Mouse (Mus musculus): ENCODE results near the gene Lgr4. TPM values are rescaled to one million over a fixed set of nuclear protein-coding genes. Genes with fewer than 3 reads are reported as not detected.
A peak's percentile ranks its signal among the peaks of the same experiment; 100 is the strongest.

Lgr4 gene
- polyA plus RNA-seq, 1 experiment from 2014 or later: 14.0 TPM

DNA sequence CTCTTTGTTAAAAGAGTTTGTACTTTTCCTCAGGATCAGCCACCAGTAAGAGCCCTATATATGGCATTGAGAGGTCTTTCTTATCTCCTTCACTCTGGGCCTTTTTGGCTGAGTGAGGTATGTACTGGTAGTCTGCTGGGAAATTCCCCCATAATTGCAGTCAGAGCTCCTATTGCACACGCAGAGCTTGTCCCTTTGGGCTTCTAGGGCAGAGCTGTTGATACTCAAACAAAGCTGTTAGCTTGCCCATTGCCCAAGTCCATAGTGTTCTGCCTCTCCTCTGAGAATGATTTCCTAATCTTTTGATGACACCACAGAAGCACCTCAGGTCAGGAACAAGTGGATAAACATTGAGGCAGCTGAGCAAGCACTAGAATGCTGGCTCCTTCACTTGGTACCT, 67.5 kb downstream of the Lgr4 start:
- Histone ChIP-seq H3K4me3 (ENCODE audit: low read depth, low read length) (no peak overlapping the region), H3K36me3 (ENCODE audit: control insufficient read depth, insufficient read depth, low read length) (no peaks in the 10 kb centered on the region), H3K4me2 (no peak overlapping the region), H3K9ac (ENCODE audit: low read depth, low read length) (no peak overlapping the region), H3K9me3 (replicated peaks; ENCODE audit: control insufficient read depth, low read length) (no peaks in the 10 kb centered on the region), H3K27ac (ENCODE audit: low read depth, low read length) (no peak overlapping the region), H3K27me3 (ENCODE audit: control insufficient read depth, insufficient read depth, low read length) (no peaks in the 10 kb centered on the region), H3K4me1 (ENCODE audit: control insufficient read depth, insufficient read depth, low read length) (peaks cover 54% of the 10 kb centered on the region)
- 20% methylated on average over 1 of the region's 1 CpGs for WGBS (ENCODE audit: insufficient replicate concordance)
- ATAC-seq (replicated peaks; ENCODE audit: insufficient number of reproducible peaks, low FRiP score, low TSS enrichment): no peak

DNA sequence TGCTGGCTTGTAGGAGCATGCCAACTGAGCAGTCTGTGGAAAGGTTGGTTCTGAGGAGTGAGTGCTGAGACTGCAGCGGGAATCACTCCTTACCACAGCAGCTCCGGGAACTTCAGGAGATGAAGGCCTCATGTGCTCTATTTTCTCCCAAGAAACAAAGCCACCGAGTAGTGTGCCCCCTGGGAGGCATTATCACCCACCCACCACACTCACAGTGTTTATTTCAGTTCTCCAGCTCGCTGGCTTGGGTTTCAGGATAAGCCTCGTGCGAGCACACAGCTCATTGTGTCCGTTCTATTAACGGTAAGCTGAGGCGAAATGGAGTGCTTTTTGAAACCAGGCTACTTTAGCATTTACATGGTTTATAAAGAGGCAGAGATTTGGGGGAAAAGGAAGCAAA, 68.1 kb downstream of the Lgr4 start:
- H3K9me3 ChIP-seq (replicated peaks; ENCODE audit: control insufficient read depth, low read length): no peaks in the 10 kb centered on the region
- H3K4me2 ChIP-seq: no peak overlapping the region
- H3K4me1 ChIP-seq (ENCODE audit: control insufficient read depth, insufficient read depth, low read length): peaks cover 59% of the 10 kb centered on the region
- H3K27ac ChIP-seq (ENCODE audit: low read depth, low read length): peak overlapping the region; percentile 41; the same call in 1 of the 2 replicates
- H3K4me3 ChIP-seq (ENCODE audit: low read depth, low read length): no peak overlapping the region
- WGBS (ENCODE audit: insufficient replicate concordance): 38% methylated on average over 9 of the region's 9 CpGs
- ATAC-seq (replicated peaks; ENCODE audit: insufficient number of reproducible peaks, low FRiP score, low TSS enrichment): no peak
- H3K27me3 ChIP-seq (ENCODE audit: control insufficient read depth, insufficient read depth, low read length): no peaks in the 10 kb centered on the region
- no peak overlapping the region for H3K9ac ChIP-seq (ENCODE audit: low read depth, low read length)
- no peaks in the 10 kb centered on the region for H3K36me3 ChIP-seq (ENCODE audit: control insufficient read depth, insufficient read depth, low read length)

DNA sequence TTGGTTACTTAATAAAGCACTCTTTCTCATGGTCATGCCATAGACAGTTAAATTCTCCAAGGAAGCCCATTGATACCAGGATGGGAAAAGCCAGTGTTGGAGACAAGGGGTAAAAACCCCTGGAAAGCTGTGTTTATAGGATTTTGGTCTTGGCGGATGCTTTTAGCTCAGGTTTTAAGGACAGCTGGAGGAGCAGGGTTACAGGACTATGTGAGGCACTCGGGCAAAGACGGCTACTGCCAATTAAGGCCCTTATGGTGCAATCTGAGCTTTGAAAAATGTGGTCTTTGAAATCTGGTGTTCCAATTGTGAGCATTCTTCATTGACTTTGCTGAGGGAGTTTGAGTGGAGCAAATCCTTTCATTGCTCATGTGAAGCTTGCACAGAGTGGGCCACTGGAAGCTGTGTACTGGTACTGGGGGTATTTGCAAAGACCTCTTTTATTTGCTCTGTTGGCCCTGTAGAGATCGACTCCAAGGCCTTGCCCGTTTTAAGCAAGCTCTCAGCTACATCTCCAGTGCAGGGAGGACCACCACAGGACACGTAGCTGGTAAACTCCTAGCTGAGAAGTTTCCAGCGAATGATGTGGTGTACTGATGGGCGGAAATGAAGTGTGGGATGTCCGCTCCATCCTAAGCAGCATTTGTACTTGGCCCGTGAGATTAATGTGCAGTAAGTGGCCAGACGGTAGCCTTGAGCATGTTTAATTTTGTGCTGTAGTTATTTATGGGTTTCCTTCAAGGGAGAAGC, 68.8 kb downstream of the Lgr4 start:
- ATAC-seq (replicated peaks; ENCODE audit: insufficient number of reproducible peaks, low FRiP score, low TSS enrichment): no peak
- H3K9me3 ChIP-seq (replicated peaks; ENCODE audit: control insufficient read depth, low read length): no peaks in the 10 kb centered on the region
- peaks cover 59% of the 10 kb centered on the region for H3K4me1 ChIP-seq (ENCODE audit: control insufficient read depth, insufficient read depth, low read length)
- H3K4me2 ChIP-seq: no peak overlapping the region
- no peaks in the 10 kb centered on the region for H3K27me3 ChIP-seq (ENCODE audit: control insufficient read depth, insufficient read depth, low read length)
- H3K36me3 ChIP-seq (ENCODE audit: control insufficient read depth, insufficient read depth, low read length): no peaks in the 10 kb centered on the region
- no peak overlapping the region for H3K9ac ChIP-seq (ENCODE audit: low read depth, low read length)
- H3K4me3 ChIP-seq (ENCODE audit: low read depth, low read length): no peak overlapping the region
- WGBS (ENCODE audit: insufficient replicate concordance): 75% methylated on average over 11 of the region's 11 CpGs
- no peak overlapping the region for H3K27ac ChIP-seq (ENCODE audit: low read depth, low read length)

DNA sequence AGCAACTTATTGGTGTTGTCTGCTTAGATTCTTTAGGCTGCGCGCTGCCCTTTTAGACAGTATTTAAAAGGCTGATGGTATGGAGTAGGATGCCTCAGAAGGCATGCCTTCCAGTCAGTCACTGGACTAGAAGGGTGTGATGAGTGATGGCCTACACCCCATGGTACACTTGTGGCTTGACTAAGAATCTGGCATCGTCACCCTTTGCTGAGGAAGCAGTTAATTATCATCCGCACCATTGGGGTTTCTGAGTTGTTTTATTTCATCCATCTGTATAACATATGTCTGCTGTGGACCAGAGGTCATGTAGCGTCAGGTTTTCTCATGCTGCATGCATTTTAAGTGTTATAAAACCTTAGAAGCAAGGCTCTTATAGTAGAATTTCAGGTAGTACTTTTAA, 70.5 kb downstream of the Lgr4 start:
- Histone ChIP-seq H3K27me3 (ENCODE audit: control insufficient read depth, insufficient read depth, low read length) (no peaks in the 10 kb centered on the region), H3K36me3 (ENCODE audit: control insufficient read depth, insufficient read depth, low read length) (no peaks in the 10 kb centered on the region), H3K4me1 (ENCODE audit: control insufficient read depth, insufficient read depth, low read length) (peaks cover 59% of the 10 kb centered on the region), H3K27ac (ENCODE audit: low read depth, low read length) (no peak overlapping the region), H3K4me3 (ENCODE audit: low read depth, low read length) (no peak overlapping the region), H3K9ac (ENCODE audit: low read depth, low read length) (no peak overlapping the region), H3K9me3 (replicated peaks; ENCODE audit: control insufficient read depth, low read length) (no peaks in the 10 kb centered on the region), H3K4me2 (no peak overlapping the region)
- 78% methylated on average over 5 of the region's 5 CpGs for WGBS (ENCODE audit: insufficient replicate concordance)
- ATAC-seq (replicated peaks; ENCODE audit: insufficient number of reproducible peaks, low FRiP score, low TSS enrichment): no peak

DNA sequence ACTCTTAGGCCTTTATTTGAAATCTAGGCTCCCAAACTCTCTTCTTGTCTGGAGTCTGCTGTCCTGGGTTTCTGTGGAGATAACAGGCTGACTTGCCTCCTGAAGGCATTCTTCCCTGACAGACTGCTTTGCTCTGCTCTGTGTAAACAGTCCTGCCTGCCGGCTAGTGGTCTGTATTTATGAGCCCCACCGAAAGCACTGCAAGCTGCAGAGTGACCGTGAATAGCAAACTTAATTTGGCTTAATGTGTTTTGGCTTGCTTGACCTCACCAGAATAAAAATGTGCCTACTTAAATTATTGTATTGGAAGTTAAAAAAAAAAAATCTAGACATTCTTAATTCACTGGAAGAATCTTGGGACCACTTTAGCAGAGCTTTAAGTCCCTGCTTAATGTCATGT, 71.7 kb downstream of the Lgr4 start:
- peak overlapping the region; percentile 27; the same call in 1 of the 2 replicates for H3K4me2 ChIP-seq
- no peak overlapping the region for H3K9ac ChIP-seq (ENCODE audit: low read depth, low read length)
- H3K4me1 ChIP-seq (ENCODE audit: control insufficient read depth, insufficient read depth, low read length): peaks cover 59% of the 10 kb centered on the region
- peak; percentile 72; the same call in 1 of the 2 replicates for ATAC-seq (replicated peaks; ENCODE audit: insufficient number of reproducible peaks, low FRiP score, low TSS enrichment)
- H3K4me3 ChIP-seq (ENCODE audit: low read depth, low read length): no peak overlapping the region
- no peaks in the 10 kb centered on the region for H3K9me3 ChIP-seq (replicated peaks; ENCODE audit: control insufficient read depth, low read length)
- no peaks in the 10 kb centered on the region for H3K27me3 ChIP-seq (ENCODE audit: control insufficient read depth, insufficient read depth, low read length)
- 4% methylated on average over 3 of the region's 3 CpGs for WGBS (ENCODE audit: insufficient replicate concordance)
- H3K27ac ChIP-seq (ENCODE audit: low read depth, low read length): peak overlapping the region; percentile 46; the same call in 1 of the 2 replicates
- H3K36me3 ChIP-seq (ENCODE audit: control insufficient read depth, insufficient read depth, low read length): no peaks in the 10 kb centered on the region

DNA sequence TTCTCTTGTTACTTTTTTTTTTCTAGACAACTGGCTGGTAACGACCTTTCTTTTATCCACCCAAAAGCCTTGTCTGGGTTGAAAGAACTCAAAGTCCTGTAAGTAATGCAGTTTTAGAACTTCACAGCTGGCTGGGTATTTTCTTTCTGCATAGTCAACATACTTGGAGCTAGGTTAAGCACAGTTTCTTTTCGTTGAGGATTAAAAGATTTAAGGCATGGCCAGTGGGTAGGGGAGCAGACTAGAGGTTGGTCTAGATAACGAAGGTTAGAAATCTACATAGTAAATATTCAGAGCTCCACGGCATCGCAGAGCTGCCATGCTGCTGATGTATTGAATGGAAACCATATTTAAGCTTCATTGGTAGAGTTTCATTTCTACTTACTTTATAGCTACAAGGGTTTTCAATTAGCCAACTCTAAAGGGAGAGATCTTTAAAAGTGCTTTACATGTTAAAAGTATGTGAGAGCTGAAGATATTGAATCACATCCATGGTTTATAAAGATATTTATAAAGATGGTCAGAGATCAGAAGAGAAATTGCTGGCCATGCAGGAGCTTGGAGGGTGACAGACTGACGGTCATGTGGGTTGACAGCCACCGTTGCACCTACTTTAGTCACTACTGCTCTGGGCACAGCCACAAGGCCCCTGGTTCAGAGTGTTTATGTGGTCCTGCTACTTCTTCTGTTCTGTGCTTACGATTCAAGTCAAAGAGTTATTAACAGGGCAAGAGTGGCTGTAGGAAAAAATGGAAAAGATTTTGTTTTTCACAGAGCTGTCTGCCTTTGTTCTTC, 72.4 kb downstream of the Lgr4 start:
- Histone ChIP-seq H3K27me3 (ENCODE audit: control insufficient read depth, insufficient read depth, low read length) (no peaks in the 10 kb centered on the region), H3K4me1 (ENCODE audit: control insufficient read depth, insufficient read depth, low read length) (peaks cover 57% of the 10 kb centered on the region), H3K4me3 (ENCODE audit: low read depth, low read length) (no peak overlapping the region), H3K27ac (ENCODE audit: low read depth, low read length) (peak overlapping the region; percentile 46; the same call in 1 of the 2 replicates), H3K4me2 (peak overlapping the region; percentile 27), H3K36me3 (ENCODE audit: control insufficient read depth, insufficient read depth, low read length) (no peaks in the 10 kb centered on the region), H3K9ac (ENCODE audit: low read depth, low read length) (no peak overlapping the region), H3K9me3 (replicated peaks; ENCODE audit: control insufficient read depth, low read length) (no peaks in the 10 kb centered on the region)
- ATAC-seq (replicated peaks; ENCODE audit: insufficient number of reproducible peaks, low FRiP score, low TSS enrichment): no peak
- WGBS (ENCODE audit: insufficient replicate concordance): 55% methylated on average over 8 of the region's 8 CpGs

DNA sequence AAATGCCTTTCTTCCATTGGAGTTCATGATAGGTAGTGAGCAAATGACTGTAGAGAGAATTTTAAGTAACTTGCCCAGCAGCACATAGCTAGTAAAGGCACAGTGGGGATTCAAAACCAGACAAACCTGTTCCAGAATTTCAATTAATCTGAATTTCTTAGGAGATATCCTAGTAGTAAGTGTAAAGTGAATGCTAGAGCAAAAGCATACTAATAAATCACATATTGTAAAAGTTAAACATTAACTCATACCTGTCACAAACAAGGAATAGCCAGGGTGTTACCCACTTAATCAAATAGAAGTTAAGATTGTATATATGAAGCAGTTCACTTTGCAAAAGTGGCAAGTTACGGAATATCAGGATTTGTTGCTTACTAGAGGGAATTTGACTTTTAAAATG, 74.3 kb downstream of the Lgr4 start:
- 94% methylated on average over 1 of the region's 1 CpGs for WGBS (ENCODE audit: insufficient replicate concordance)
- no peak for ATAC-seq (replicated peaks; ENCODE audit: insufficient number of reproducible peaks, low FRiP score, low TSS enrichment)
- Histone ChIP-seq H3K4me3 (ENCODE audit: low read depth, low read length) (no peak overlapping the region), H3K4me2 (no peak overlapping the region), H3K27ac (ENCODE audit: low read depth, low read length) (no peak overlapping the region), H3K9ac (ENCODE audit: low read depth, low read length) (no peak overlapping the region), H3K27me3 (ENCODE audit: control insufficient read depth, insufficient read depth, low read length) (no peaks in the 10 kb centered on the region), H3K4me1 (ENCODE audit: control insufficient read depth, insufficient read depth, low read length) (peaks cover 57% of the 10 kb centered on the region), H3K9me3 (replicated peaks; ENCODE audit: control insufficient read depth, low read length) (no peaks in the 10 kb centered on the region), H3K36me3 (ENCODE audit: control insufficient read depth, insufficient read depth, low read length) (no peaks in the 10 kb centered on the region)

DNA sequence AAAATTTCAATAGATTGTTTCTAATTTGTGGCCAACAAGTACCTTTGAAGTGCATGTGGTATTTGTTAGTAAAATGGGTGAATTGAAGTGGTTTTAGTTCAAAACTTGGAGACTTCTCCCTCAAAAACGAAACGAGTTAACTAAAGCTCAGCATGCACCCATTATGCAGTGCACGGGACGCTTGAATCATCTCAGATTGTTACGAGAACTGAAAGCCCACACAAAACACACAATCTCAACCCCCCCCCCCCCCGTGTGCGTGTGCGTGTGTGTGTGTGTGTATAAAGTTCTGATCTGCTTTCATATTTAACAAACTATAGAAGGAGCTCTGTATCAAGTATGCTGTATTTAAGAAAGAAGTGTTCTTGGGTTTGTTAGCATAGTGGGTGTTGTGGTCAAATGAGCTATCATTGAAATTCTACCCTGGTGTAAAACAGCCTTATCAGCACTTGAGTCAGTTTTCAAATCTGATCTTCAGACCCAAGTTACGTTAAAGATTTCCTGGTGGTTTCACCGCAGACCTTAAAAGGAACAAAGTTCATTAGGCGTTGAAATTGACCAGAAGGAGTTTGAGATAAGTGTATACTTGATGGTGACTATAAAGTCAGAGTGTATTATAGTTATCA, 75.1 kb downstream of the Lgr4 start:
- H3K27ac ChIP-seq (ENCODE audit: low read depth, low read length): no peak overlapping the region
- no peak for ATAC-seq (replicated peaks; ENCODE audit: insufficient number of reproducible peaks, low FRiP score, low TSS enrichment)
- 61% methylated on average over 11 of the region's 11 CpGs for WGBS (ENCODE audit: insufficient replicate concordance)
- H3K9me3 ChIP-seq (replicated peaks; ENCODE audit: control insufficient read depth, low read length): no peaks in the 10 kb centered on the region
- H3K4me3 ChIP-seq (ENCODE audit: low read depth, low read length): no peak overlapping the region
- no peaks in the 10 kb centered on the region; the same call in 1 of the 2 replicates for H3K36me3 ChIP-seq (ENCODE audit: control insufficient read depth, insufficient read depth, low read length)
- H3K27me3 ChIP-seq (ENCODE audit: control insufficient read depth, insufficient read depth, low read length): no peaks in the 10 kb centered on the region
- peaks cover 49% of the 10 kb centered on the region for H3K4me1 ChIP-seq (ENCODE audit: control insufficient read depth, insufficient read depth, low read length)
- no peak overlapping the region for H3K9ac ChIP-seq (ENCODE audit: low read depth, low read length)
- no peak overlapping the region for H3K4me2 ChIP-seq

All from heart, embryonic 11.5 days (tissue).